23 mouse cellular contexts compared by ENCODE assay signal in the genomic region with DNA sequence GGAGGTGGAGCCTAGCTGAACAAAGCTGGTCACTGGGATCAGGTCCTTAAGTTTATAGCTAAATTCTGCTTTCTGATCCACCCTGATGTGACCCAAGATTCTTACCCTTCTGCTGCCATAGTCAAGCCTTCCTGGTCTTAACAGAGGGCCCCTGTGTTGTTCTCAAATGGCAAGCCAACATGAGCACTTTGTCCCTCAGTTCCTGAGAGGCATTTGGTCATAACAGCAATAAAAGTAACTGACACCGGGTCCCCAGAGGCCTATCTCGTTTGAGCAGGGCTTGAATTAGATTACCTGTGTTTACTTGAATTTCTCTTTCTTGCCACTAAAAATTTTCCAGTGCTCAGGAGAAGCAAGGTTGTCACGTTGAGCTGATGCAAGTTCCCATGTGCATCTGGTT.
"Had no signal": no experiment of that assay in that cellular context is flagged by ENCODE, and none has a peak within 500 bp of the region (broad histone marks: within the 10 kb centered on the region; RNA-seq: fewer than 3 reads in every experiment).

No protein-coding gene starts in this region.

- H3K4me1 ChIP-seq: liver, embryonic 12.5 days had no signal

- H3K36me3 ChIP-seq: heart, embryonic 13.5 days; heart, embryonic 15.5 days; hindbrain, embryonic 13.5 days; hindbrain, embryonic 15.5 days; limb, embryonic 13.5 days; limb, embryonic 15.5 days; liver, embryonic 12.5 days had no signal

- H3K4me2 ChIP-seq: heart, embryonic 11.5 days; heart, embryonic 13.5 days; heart, embryonic 15.5 days; hindbrain, embryonic 13.5 days; hindbrain, embryonic 15.5 days; limb, embryonic 13.5 days; limb, embryonic 15.5 days; liver, embryonic 12.5 days had no signal

- H3K4me3 ChIP-seq: heart, adult 2 months; heart, embryonic 13.5 days; heart, embryonic 15.5 days; hindbrain, embryonic 13.5 days; hindbrain, embryonic 15.5 days; limb, embryonic 13.5 days; limb, embryonic 15.5 days; liver, embryonic 12.5 days had no signal

- ATAC-seq: hindbrain, postnatal 0 days; liver, embryonic 12.5 days had no signal

- H3K27ac ChIP-seq: heart, adult 2 months; heart, embryonic 13.5 days; heart, embryonic 15.5 days; hindbrain, embryonic 13.5 days; hindbrain, embryonic 15.5 days; hindbrain, postnatal 0 days; limb, embryonic 13.5 days; limb, embryonic 15.5 days; liver, embryonic 12.5 days; liver, embryonic 14.5 days had no signal

- H3K9me3 ChIP-seq: heart, embryonic 13.5 days; heart, embryonic 15.5 days; hindbrain, embryonic 13.5 days; hindbrain, embryonic 15.5 days; limb, embryonic 15.5 days; liver, embryonic 12.5 days had no signal

- H3K9ac ChIP-seq: heart, embryonic 13.5 days; heart, embryonic 15.5 days; hindbrain, embryonic 13.5 days; hindbrain, embryonic 15.5 days; limb, embryonic 13.5 days; limb, embryonic 15.5 days; liver, embryonic 12.5 days; liver, embryonic 14.5 days had no signal

- H3K27me3 ChIP-seq: heart, embryonic 13.5 days; heart, embryonic 15.5 days; hindbrain, embryonic 13.5 days; hindbrain, embryonic 15.5 days; limb, embryonic 13.5 days; limb, embryonic 15.5 days; liver, embryonic 12.5 days had no signal

- DNase-seq: gastrocnemius, postnatal 14 days; gastrocnemius, postnatal 36 days; heart, adult 11 months; heart, adult 2 months; heart, postnatal 14 days; heart, postnatal 36 days; kidney, adult 18-20 months; kidney, adult 8-10 months; kidney, postnatal 10 days; kidney, postnatal 25 days; layer of hippocampus, adult 9-11 months; layer of hippocampus, postnatal 36 days; left cerebral cortex, postnatal 4 days had no signal
